Mouse (Mus musculus) bone marrow macrophage, adult 2 months (primary cell): ENCODE measurements around the gene Pi4ka. TPM values are rescaled to one million over a fixed set of nuclear protein-coding genes. Genes with fewer than 3 reads are reported as not detected.

ENCODE experiments used
- H3K27ac ChIP-seq: 2 replicates; pipeline ENCODE4 v1.5.1; 2012; ENCODE audit warnings: low read depth, low read length; ENCODE audit not compliant: insufficient read depth
- H3K4me1 ChIP-seq: 2 replicates; pipeline ENCODE4 v1.6.1; 2012; ENCODE audit warnings: low read length; ENCODE audit not compliant: control insufficient read depth, insufficient read depth
- H3K4me3 ChIP-seq: 2 replicates; pipeline ENCODE4 v1.5.1; 2012; ENCODE audit warnings: mild to moderate bottlenecking, low read length, moderate library complexity; ENCODE audit not compliant: insufficient read depth
- CTCF ChIP-seq: IDR thresholded peaks from 2 replicates; pipeline ENCODE4 v1.5.1; 2012; ENCODE audit warnings: low read depth, mild to moderate bottlenecking, low read length, moderate library complexity
- POLR2A ChIP-seq: IDR thresholded peaks from 2 replicates; pipeline ENCODE4 v1.6.1; 2012; ENCODE audit warnings: mild to moderate bottlenecking, low read depth, low read length, borderline replicate concordance
- polyA plus RNA-seq: library from polyadenylated mRNA; stranded (reverse); fragments of >200 nt; gene quantifications from 2 replicates; pipeline ENCODE4 v1.2.4, GENCODE M21; 2012; ENCODE audit not compliant: missing spikeins, insufficient read depth, insufficient read length

Pi4ka gene
- polyA plus RNA-seq, 1 experiment: 37.1 TPM

- TF ChIP-seq POLR2A: no peak
- no peak for TF ChIP-seq CTCF
- Histone ChIP-seq H3K4me1 (no peaks in the 10 kb centered on the region), H3K4me3 (no peak overlapping the region), H3K27ac (no peak overlapping the region)
Measured at GRCm38 (mm10) chr16:17277342-17278211, 128.5 kb downstream of the Pi4ka start.

DNA sequence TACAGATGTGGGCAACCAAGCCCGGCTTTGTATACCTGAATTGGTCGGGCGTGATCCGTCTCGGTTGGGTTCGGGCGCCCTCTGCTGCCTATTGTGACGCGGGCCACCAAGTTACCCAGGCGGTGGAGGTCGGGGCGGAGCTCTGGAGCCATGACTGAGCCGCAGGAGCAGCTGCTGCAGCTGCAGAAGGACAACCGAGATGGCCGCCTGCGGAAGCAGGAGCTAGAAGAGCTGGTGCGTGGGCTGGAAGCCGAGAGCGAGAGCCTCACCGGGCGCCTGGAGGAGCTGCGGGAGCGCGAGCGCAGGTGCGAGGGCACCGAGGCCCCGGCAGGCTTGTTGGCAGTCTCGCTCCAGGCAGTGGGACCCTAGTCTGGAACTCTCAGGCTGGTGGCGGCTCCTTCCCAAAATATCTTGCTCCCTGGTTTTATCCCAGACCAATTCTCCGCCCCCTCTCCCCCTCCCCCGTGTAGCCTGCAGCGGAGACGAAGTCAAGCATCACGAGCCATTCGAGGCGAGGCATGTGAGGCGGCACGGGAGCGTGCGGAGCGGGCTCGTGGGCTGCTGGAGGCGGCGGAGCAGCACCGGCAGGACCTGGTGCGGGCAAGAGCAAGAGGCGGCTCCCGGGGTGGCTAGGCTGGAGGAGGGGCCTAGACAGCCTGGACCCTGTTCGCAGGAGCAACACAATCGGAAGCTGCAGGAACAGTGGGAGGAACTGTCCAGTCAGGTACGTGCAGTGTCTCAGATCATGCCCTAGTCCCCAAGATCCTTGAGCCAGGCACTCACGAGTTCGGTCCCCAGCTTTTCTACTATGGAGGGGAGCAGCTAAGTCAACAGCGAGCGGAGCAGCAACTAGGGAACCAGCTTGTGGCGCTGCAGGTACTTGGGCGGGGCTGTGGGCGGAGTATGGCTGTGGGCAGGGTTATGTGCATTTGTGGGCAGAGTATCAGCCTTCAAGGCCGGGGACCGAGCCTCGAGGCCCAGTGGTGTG is 129.7 kb downstream of the Pi4ka start:
- Histone ChIP-seq H3K4me3 (peak overlapping the region; percentile 61), H3K4me1 (no peaks in the 10 kb centered on the region), H3K27ac (no peak overlapping the region)
- TF ChIP-seq POLR2A (no peak), CTCF (peak; percentile 68; the same call in 1 of the 2 replicates)

- H3K4me3 ChIP-seq: peak within 1 kb of the TSS; percentile 61
- no peak within 1 kb of the TSS for H3K27ac ChIP-seq
- TF ChIP-seq CTCF: no peak
- H3K4me1 ChIP-seq: no peaks in the 10 kb centered on the region
Measured at GRCm38 (mm10) chr16:17275721-17276120, 130.4 kb downstream of the Pi4ka start, which contains the start of gene Tmem191c. Gene Tmem191c, plus strand, starts transcription at chr16:17276077.

DNA sequence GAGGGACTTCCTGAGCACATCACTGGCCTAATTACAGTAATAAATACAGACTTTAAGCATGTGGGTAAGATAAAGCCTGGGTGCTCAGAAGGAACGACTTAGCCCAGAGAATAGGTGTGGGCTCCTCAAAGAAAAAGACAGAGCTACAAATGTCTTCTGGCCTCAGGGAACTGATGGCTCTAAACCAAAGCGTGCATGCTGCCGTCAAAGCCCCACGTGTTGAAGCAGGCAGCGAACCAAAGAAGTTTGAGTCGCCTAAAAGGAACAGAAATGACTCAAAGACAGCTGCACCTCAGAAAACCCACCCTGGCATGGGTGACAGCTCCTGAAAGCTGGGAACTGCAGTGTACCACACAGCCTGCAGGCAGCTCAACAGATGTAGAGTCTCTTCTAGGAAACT is 134.3 kb downstream of the Pi4ka start:
- Histone ChIP-seq H3K27ac (no peak overlapping the region), H3K4me3 (no peak overlapping the region), H3K4me1 (no peaks in the 10 kb centered on the region)
- TF ChIP-seq CTCF (no peak), POLR2A (no peak)

DNA sequence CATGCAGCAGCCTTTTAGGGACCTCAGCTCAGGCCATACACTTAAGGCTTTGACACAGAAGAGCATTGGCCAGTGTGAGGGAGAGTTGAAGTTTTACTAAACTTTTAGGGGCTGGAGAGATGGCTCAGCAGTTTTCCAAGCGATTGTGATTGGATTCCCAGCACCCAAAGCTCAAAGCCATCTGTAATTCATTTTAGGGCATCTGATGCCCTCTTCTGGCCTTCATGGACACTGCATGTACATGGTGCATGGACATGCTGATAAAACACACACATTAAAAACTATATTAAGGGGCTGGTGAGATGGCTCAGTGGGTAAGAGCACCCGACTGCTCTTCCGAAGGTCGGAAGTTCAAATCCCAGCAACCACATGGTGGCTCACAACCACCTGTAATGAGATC is 135.0 kb downstream of the Pi4ka start:
- Histone ChIP-seq H3K4me3 (no peak overlapping the region), H3K4me1 (no peaks in the 10 kb centered on the region)
- TF ChIP-seq POLR2A: no peak
- no peak for TF ChIP-seq CTCF

DNA sequence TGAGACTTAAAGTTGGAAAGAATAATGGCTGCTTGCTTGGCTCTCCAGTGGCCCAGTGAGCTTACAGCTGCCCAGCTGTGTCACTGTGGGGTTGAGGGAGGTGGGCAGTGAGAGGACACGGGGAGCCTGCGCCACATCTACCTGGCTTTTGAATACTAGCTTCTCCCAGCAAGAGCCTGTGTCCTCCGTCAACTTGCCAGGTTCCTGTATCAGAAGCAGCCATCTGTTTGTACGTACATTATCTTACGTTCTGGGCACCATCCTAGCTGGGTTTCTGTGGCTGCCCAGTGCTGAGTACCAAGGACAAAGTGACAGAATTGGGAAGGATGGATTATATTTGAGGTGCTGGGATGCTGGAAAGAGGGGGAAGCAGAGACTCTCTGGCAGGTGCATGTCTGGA is 136.2 kb downstream of the Pi4ka start:
- H3K4me3 ChIP-seq: no peak overlapping the region
- no peaks in the 10 kb centered on the region for H3K4me1 ChIP-seq
- TF ChIP-seq CTCF (no peak), POLR2A (no peak)
- H3K27ac ChIP-seq: no peak overlapping the region

More for the DNA sequence above, 135.0 kb downstream of the Pi4ka start:
- no peak overlapping the region for H3K27ac ChIP-seq

GRCm38 (mm10) chr16:17267937-17268336 is 138.2 kb downstream of the Pi4ka start:
- H3K4me3 ChIP-seq: no peak overlapping the region
- TF ChIP-seq POLR2A: no peak
- TF ChIP-seq CTCF: no peak
- H3K27ac ChIP-seq: no peak overlapping the region
- H3K4me1 ChIP-seq: no peaks in the 10 kb centered on the region

DNA sequence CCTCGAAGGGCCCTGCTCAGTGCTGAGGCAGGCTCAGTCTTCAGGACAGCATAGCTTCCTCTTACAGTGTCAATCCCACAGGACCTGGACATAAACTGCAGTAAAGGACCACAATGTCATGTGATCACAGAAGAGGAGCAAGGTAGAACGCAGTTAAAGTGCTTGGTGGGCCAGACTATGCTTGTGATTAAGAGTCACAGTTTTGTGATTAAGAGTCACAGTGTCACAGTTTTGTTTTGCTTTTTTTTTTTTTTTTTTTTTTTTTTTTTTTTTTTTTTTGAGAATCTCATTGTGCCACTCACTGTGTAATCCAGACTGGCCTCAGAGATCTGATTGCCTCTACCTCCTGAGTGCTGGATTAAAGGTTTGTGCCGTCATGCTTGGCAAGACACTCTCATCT is 140.0 kb downstream of the Pi4ka start:
- Histone ChIP-seq H3K4me3 (no peak overlapping the region), H3K4me1 (peaks cover 1% of the 10 kb centered on the region; the same call in 1 of the 2 replicates), H3K27ac (no peak overlapping the region)
- TF ChIP-seq POLR2A (no peak), CTCF (no peak)

GRCm38 (mm10) chr16:17261341-17261740 is 144.8 kb downstream of the Pi4ka start:
- TF ChIP-seq POLR2A (no peak), CTCF (no peak)
- Histone ChIP-seq H3K4me3 (no peak overlapping the region), H3K27ac (no peak overlapping the region), H3K4me1 (peaks cover 9% of the 10 kb centered on the region)
